Comparison of ENCODE assay signal across 28 mouse cellular contexts in genomic region chr7:80846709-80847108, GRCm38 (mm10). TPM values are rescaled to one million over a fixed set of nuclear protein-coding genes. Genes with fewer than 3 reads are reported as not detected.
DNase-seq lines count a peak whose midpoint lies in the region; ATAC-seq and TF ChIP-seq lines count a peak whose summit lies in the region.
"Had no signal": no experiment of that assay in that cellular context is flagged by ENCODE, and none has a peak within 500 bp of the region (broad histone marks: within the 10 kb centered on the region; RNA-seq: fewer than 3 reads in every experiment).

No protein-coding gene starts in this region.

- no peak for ATAC-seq in kidney, embryonic 14.5 days (ENCODE audit: low FRiP score, low TSS enrichment)
- ATAC-seq: forebrain, embryonic 15.5 days; hindbrain, postnatal 0 days; inflammation-experienced regulatory T-cells, adult 6 months had no signal

- no peak for TF ChIP-seq CTCF in CH12.LX (conservative IDR thresholded peaks at IDR 0.05 in 1 of 2, IDR thresholded peaks at IDR 0.05 in 1 of 2; ENCODE audit: low read depth in 2 of 2, low read length in 2 of 2)

- H3K79me2 ChIP-seq in CH12.LX (replicated peaks; ENCODE audit: control insufficient read depth, extremely low read depth, insufficient read depth, poor library complexity, severe bottlenecking): no peaks in the 10 kb centered on the region

- no peak for TF ChIP-seq EP300 in CH12.LX (IDR thresholded peaks at IDR 0.05; ENCODE audit: low read length)

- no peaks in the 10 kb centered on the region for H3K27me3 ChIP-seq in CH12.LX (replicated peaks)
- H3K27me3 ChIP-seq in kidney, embryonic 14.5 days (ENCODE audit: control insufficient read depth, insufficient read depth, low read length): no peaks in the 10 kb centered on the region
- H3K27me3 ChIP-seq: embryonic facial prominence, embryonic 13.5 days; forebrain, embryonic 12.5 days; forebrain, embryonic 15.5 days; heart, embryonic 13.5 days had no signal

- DNase-seq in 416B (ENCODE audit: low read depth) (peak; percentile 55), CH12.LX (ENCODE audit: extremely low read depth) (peak; percentile 81), ES-CJ7 (ENCODE audit: low read depth, low spot score) (peak; percentile 42), R1 (ENCODE audit: low read depth, low spot score) (peak; percentile 94)
- no peak for DNase-seq in layer of hippocampus, postnatal 14 days (ENCODE audit: low spot score in 2 of 2)
- DNase-seq in lung, postnatal 10 days: no peak
- DNase-seq: adrenal gland, adult 2 months; adrenal gland, postnatal 25 days; cerebellum, adult 11-12 months; cerebellum, adult 8-10 months; cerebellum, postnatal 10 days; cerebellum, postnatal 36 days; embryo, embryonic 11 days; gastrocnemius, postnatal 25 days; heart, adult 18-20 months; heart, postnatal 14 days; kidney, adult 18-20 months had no signal

- H3K4me1 ChIP-seq in CH12.LX (ENCODE audit: control insufficient read depth in 1 of 2, insufficient read depth in 2 of 2): peaks cover 4 to 24% of the 10 kb centered on the region in 2 experiments; a peak in 2 of 4 replicates
- no peaks in the 10 kb centered on the region for H3K4me1 ChIP-seq in kidney, embryonic 14.5 days (ENCODE audit: control insufficient read depth, insufficient read depth, low read length)
- H3K4me1 ChIP-seq: embryonic facial prominence, embryonic 10.5 days; forebrain, embryonic 12.5 days; forebrain, embryonic 15.5 days; hindbrain, embryonic 13.5 days had no signal

- no peaks in the 10 kb centered on the region for H3K9me3 ChIP-seq in CH12.LX (replicated peaks; ENCODE audit: low read length)
- H3K9me3 ChIP-seq in kidney, embryonic 14.5 days (ENCODE audit: control insufficient read depth, low read length): no peaks in the 10 kb centered on the region
- H3K9me3 ChIP-seq: embryonic facial prominence, embryonic 10.5 days; embryonic facial prominence, embryonic 13.5 days; forebrain, embryonic 12.5 days; forebrain, embryonic 15.5 days; heart, embryonic 13.5 days; hindbrain, embryonic 13.5 days had no signal

- no peak; the same call in 1 of the 2 replicates for TF ChIP-seq RAD21 in CH12.LX (IDR thresholded peaks at IDR 0.05; ENCODE audit: low read depth, low read length)

- H3K36me3 ChIP-seq in CH12.LX (replicated peaks in 1 of 2; ENCODE audit: control insufficient read depth in 1 of 2, insufficient read depth in 1 of 2, low read length in 1 of 2): peaks cover 3 to 12% of the 10 kb centered on the region in 2 experiments
- no peaks in the 10 kb centered on the region for H3K36me3 ChIP-seq in kidney, embryonic 14.5 days (ENCODE audit: control insufficient read depth, insufficient read depth, low read length)
- H3K36me3 ChIP-seq: embryonic facial prominence, embryonic 10.5 days; embryonic facial prominence, embryonic 13.5 days; forebrain, embryonic 12.5 days; forebrain, embryonic 15.5 days; heart, embryonic 13.5 days; hindbrain, embryonic 13.5 days had no signal

- dilution Hi-C loops in CH12.LX (cut with MboI; ENCODE audit: extremely low pct_ligation_motif_present, extremely low pct_unique_long_range_greater_than_20kb, low sequenced_read_pairs): no loop called here

- in situ Hi-C loops in CH12.LX (cut with MboI; ENCODE audit: low pct_ligation_motif_present, low pct_unique_long_range_greater_than_20kb, low sequenced_read_pairs): loop anchor here (5.0 to 25.0 kb wide), 2 partner anchors 109 to 459 kb away; partner anchors contain the start of gene Fes

- H3K4me2 ChIP-seq in CH12.LX (ENCODE audit: insufficient read depth, low read depth, poor library complexity, severe bottlenecking): peak overlapping the region; percentile 72
- H3K4me2 ChIP-seq in kidney, embryonic 14.5 days (replicated peaks; ENCODE audit: low read depth, low read length): no peak overlapping the region
- H3K4me2 ChIP-seq: embryonic facial prominence, embryonic 13.5 days; forebrain, embryonic 12.5 days; forebrain, embryonic 15.5 days; heart, embryonic 13.5 days; hindbrain, embryonic 13.5 days had no signal

- peak; percentile 59 for TF ChIP-seq POLR2A in CH12.LX (IDR thresholded peaks at IDR 0.05; ENCODE audit: low read depth, low read length)

- peak overlapping the region; percentile 50 to 72 (median 65) for H3K4me3 ChIP-seq in CH12.LX (replicated peaks in 1 of 3; ENCODE audit: low read depth in 2 of 3, low read length in 2 of 3, poor library complexity in 1 of 3)
- H3K4me3 ChIP-seq in kidney, embryonic 14.5 days (ENCODE audit: low read length): no peak overlapping the region
- H3K4me3 ChIP-seq: embryonic facial prominence, embryonic 10.5 days; embryonic facial prominence, embryonic 13.5 days; erythroblast, embryonic 14.5 days; forebrain, embryonic 12.5 days; forebrain, embryonic 15.5 days; heart, embryonic 13.5 days; hindbrain, embryonic 13.5 days had no signal

- 84% methylated on average over 5 of the region's 5 CpGs for WGBS in kidney, embryonic 14.5 days

- H3K9ac ChIP-seq in CH12.LX (ENCODE audit: insufficient read depth, low read depth): peak overlapping the region; percentile 62
- no peak overlapping the region for H3K9ac ChIP-seq in kidney, embryonic 14.5 days (ENCODE audit: low read depth, low read length)
- H3K9ac ChIP-seq: forebrain, embryonic 12.5 days; forebrain, embryonic 15.5 days; heart, embryonic 13.5 days; hindbrain, embryonic 13.5 days had no signal

- H3K27ac ChIP-seq in CH12.LX (ENCODE audit: insufficient read depth, low read depth): no peak overlapping the region
- H3K27ac ChIP-seq in kidney, embryonic 14.5 days (ENCODE audit: low read depth, low read length): no peak overlapping the region
- H3K27ac ChIP-seq: embryonic facial prominence, embryonic 10.5 days; embryonic facial prominence, embryonic 13.5 days; forebrain, embryonic 12.5 days; forebrain, embryonic 15.5 days; heart, embryonic 13.5 days; hindbrain, embryonic 13.5 days; hindbrain, postnatal 0 days had no signal

TF ChIP-seq in CH12.LX, 34 proteins besides CTCF, POLR2A, EP300 and RAD21:
- TF ChIP-seq E2F4 (IDR thresholded peaks at IDR 0.05; ENCODE audit: insufficient replicate concordance, low read depth, low read length) (no peak), SIN3A (IDR thresholded peaks at IDR 0.05; ENCODE audit: low read length) (0 out of 2 replicates have a peak, but pooled peaks have one; percentile 23), NRF1 (IDR thresholded peaks at IDR 0.05; ENCODE audit: low read depth, low read length) (no peak), HCFC1 (IDR thresholded peaks at IDR 0.05; ENCODE audit: low read depth, low read length) (peak; percentile 77), CHD2 (IDR thresholded peaks at IDR 0.05; ENCODE audit: low read length) (no peak), ZMIZ1 (IDR thresholded peaks at IDR 0.05; ENCODE audit: low read depth, low read length) (peak; percentile 69; the same call in 1 of the 2 replicates), KAT2A (IDR thresholded peaks at IDR 0.05; ENCODE audit: insufficient replicate concordance, low read length) (0 out of 2 replicates have a peak, but pooled peaks have one; percentile 50), TCF12 (IDR thresholded peaks at IDR 0.05; ENCODE audit: low read depth, low read length) (peak; percentile 53; the same call in 1 of the 2 replicates), ELF1 (IDR thresholded peaks at IDR 0.05; ENCODE audit: low read depth, low read length) (peak; percentile 47; the same call in 1 of the 2 replicates), ZC3H11A (IDR thresholded peaks at IDR 0.05; ENCODE audit: low read depth, low read length) (no peak), ZNF384 (IDR thresholded peaks at IDR 0.05; ENCODE audit: low read depth, low read length) (no peak), TBP (conservative IDR thresholded peaks at IDR 0.05; ENCODE audit: low read depth, low read length) (peak; percentile 83)

RNA-seq across cellular contexts. Expression of gene Zscan2, which starts 14.0 kb away (rescaled TPM):
- 2.3 and 3.7 TPM in 2 replicates for total RNA-seq in CH12.LX (2012; rRNA removed)
- total RNA-seq in CH12.LX (2014; rRNA removed): 0.82 and 1.3 TPM in 2 replicates
- polyA plus RNA-seq in CH12.LX (2012; ENCODE audit: insufficient read length, low read depth): 1.7 TPM in 2 replicates
- total RNA-seq in layer of hippocampus, postnatal 14 days (2021): 10 to 100 TPM; 12.2 to 13.0 TPM
- 2.8 and 4.0 TPM in 2 replicates for polyA plus RNA-seq in kidney, embryonic 14.5 days (2014; fragmentation: Nextera tagmentation; extraction: Ambion mirVana)

RNA-seq across cellular contexts. Expression of gene Iqgap1, which starts 20.9 kb away (rescaled TPM):
- total RNA-seq in CH12.LX (2012; rRNA removed): 77.0 and 87.5 TPM in 2 replicates
- 43.1 and 49.6 TPM in 2 replicates for total RNA-seq in CH12.LX (2014; rRNA removed)
- 83.1 and 126 TPM in 2 replicates for polyA plus RNA-seq in CH12.LX (2012; ENCODE audit: insufficient read length, low read depth)
- 10 to 100 TPM; 26.3 TPM for total RNA-seq in layer of hippocampus, postnatal 14 days (2021)
- 61.0 and 110 TPM in 2 replicates for polyA plus RNA-seq in kidney, embryonic 14.5 days (2014; fragmentation: Nextera tagmentation; extraction: Ambion mirVana)

RNA-seq across cellular contexts. Expression of gene Wdr73, which starts 54.4 kb away (rescaled TPM):
- total RNA-seq in CH12.LX (2012; rRNA removed) (42.4 and 48.9 TPM in 2 replicates), CH12.LX (2014; rRNA removed) (55.7 and 64.2 TPM in 2 replicates)
- polyA plus RNA-seq in CH12.LX (2012; ENCODE audit: insufficient read length, low read depth): 44.6 and 48.1 TPM in 2 replicates
- total RNA-seq in layer of hippocampus, postnatal 14 days (2021): 10 to 100 TPM; 24.6 to 30.3 TPM
- 32.7 and 38.1 TPM in 2 replicates for polyA plus RNA-seq in kidney, embryonic 14.5 days (2014; fragmentation: Nextera tagmentation; extraction: Ambion mirVana)

RNA-seq across cellular contexts. Expression of gene Nmb, which starts 58.2 kb away (rescaled TPM):
- total RNA-seq in CH12.LX (2012; rRNA removed) (0.47 and 0.67 TPM in 2 replicates), CH12.LX (2014; rRNA removed) (0.66 TPM in 1 of 2 replicates, not detected in the other)
- polyA plus RNA-seq in CH12.LX (2012; ENCODE audit: insufficient read length, low read depth): 0.47 and 1.1 TPM in 2 replicates
- 10 to 100 TPM in 1 of 2 experiments, 1 to 10 TPM in 1; 9.6 to 11.8 TPM for total RNA-seq in layer of hippocampus, postnatal 14 days (2021)
- polyA plus RNA-seq in kidney, embryonic 14.5 days (2014; fragmentation: Nextera tagmentation; extraction: Ambion mirVana): 9.4 and 14.3 TPM in 2 replicates
- total RNA-seq: hematopoietic stem cell, adult 5-6 weeks had no signal
- polyA plus RNA-seq: erythroblast, embryonic 14.5 days had no signal

Comparison
In these comparisons a context has a peak if more than half of its experiments do, and no peak if none do; other contexts are left out.
1. DNase-seq: peak in 416B (single experiment), CH12.LX (single experiment), ES-CJ7 (single experiment) and R1 (single experiment); none in layer of hippocampus, postnatal 14 days (0 of 2) and lung, postnatal 10 days (single experiment).